Mouse (Mus musculus): ENCODE results near the gene Gpr183.

The Gpr183 gene

DNA sequence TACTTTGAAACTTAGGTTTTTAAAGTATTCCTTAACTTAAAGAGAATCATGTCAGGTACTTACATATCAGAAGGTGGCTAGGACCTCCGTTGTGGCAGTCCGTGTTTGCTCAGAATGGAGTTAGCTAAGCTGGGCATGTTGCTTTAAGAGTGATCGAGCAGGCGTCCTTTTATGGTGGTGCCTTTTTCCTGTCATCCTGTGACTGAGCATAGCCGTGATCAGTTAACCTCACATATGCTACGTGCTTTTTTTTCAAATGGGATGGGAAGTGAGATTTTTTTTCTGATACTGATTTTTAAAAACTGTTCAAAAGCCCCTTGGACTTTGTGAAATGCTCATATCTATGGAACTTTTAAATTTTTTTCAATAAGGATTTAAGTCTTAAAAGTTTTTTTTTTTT lies at the start of gene Gpr183:
Gene Gpr183 (minus strand): TSS at position 206 of the 400 bp plus-strand sequence.
- in situ Hi-C loops (cut with MboI) = no loop called here

DNA sequence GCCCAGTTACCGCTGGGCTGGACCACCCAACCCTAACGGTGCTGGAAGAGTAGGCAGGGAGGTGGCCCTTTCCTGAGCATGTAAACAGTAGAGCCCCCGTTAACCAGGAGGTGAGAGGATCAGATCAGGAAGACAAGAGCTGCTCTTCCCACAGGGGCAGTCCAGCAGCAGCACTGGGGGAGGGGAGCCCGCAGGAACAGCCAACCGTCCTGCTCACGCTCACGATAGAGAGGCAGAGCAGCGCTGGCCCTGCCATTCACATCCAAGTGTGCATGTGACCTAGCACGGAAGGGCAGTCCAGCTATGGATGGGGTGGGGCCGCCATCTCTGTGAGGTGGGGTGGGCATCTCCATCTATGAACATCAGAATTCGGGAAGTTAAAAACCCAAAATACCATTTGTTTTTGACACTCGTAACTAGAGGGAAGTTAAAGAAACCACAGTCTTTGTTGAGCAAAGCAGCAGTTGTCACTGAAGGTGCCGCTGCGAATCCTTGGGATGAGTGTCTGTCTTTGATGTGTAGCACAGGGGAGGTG lies 48.5 kb upstream of the Gpr183 start:
- in situ Hi-C loops (cut with MboI) = no loop called here

DNA sequence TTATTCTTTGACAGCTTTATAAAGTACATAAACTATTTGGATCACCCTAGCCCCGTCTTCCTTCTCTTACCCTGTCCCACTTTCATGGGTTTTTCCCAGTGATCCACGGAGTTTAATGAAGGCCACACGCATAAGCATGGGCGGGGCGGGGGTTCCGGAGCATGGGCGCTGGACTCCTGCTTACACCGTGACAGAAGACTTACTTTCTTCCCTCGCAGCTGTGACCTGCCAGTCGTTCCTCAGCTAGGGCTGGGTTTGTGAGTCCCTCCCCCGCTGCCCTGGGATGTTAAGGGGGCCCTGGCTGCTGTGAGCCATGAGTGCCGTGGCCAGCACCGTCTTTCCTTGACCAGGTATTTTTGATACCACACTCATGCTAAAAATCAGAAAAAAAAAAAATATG lies 47.8 kb upstream of the Gpr183 start:
- in situ Hi-C loops (cut with MboI) = no loop called here

DNA sequence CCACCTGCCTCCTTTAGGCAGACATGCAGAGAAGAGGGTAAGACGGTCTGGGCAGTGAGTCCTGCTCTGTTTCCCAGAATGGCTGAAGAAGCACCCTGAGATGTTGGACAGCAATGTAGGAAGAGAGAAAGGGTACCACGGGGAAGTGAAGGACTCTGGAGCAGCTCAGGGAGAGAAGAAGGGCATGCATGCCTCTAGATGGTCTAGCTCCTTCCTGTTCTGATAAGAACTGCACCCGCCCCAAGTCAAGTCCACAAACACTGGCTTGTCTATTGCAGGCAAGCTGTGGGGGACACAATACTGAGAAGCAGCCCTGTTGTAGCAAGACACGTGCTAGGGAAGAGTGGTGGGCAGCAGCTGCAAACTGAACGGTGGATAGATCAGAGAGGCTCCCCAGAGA lies 47.2 kb upstream of the Gpr183 start:
- in situ Hi-C loops (cut with MboI) = no loop called here

DNA sequence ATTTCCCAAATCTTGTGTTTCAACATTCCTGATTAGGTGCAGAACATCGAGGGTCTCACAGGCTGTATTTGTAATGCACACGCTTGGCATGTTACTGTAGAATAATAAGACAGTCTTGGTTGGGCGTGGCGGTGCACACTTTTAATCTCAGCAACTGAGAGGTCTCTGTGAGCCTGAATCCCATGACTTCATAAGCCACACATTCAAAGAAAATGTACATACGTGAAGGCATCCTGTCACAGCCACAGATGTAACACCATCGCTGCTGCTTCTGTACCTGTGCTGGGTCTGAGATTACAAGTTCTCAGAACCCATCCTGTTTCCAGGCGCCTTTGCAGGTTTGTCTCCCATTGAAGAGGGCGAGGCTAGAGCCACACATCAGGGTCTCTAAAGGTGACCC lies 46.8 kb upstream of the Gpr183 start:
- in situ Hi-C loops (cut with MboI) = no loop called here

DNA sequence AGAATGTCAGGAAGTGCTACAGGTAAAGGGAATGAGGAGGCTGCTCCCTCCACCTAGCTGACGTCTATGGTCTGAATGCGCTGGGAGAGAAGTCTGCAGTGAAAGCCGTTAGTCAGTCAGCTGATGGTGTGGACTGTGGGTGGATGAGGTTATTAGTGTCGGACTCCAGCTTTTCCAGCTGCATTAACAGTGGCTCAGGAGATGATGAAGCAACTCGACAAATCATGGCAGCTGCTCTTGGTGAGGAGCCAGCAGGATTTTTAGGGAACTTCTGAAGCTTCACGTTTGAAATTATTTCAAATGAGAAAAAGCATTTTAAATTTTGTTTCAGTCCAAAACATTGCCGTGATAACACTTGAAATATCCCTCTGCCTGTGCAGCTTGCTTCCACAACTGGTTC lies 45.3 kb upstream of the Gpr183 start:
- in situ Hi-C loops (cut with MboI) = no loop called here

DNA sequence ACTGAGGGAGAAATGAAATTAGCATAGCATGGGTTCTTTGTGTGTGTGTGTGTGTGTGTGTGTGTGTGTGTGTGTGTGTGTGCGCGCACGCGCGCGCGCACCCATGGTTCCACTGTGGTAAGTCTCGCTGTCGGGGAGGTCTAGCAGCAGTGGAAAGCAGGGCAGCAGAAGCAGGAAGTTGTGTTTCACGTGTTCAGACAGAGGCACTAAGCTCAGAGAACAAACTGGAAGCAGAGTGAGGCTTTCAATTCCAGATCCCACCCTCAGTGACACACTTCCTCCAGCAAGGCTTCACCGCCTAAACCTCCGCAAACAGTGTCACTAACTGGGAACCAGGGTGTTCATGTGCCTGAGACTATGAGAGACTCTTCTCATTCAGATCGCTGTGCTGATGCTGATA lies 44.5 kb upstream of the Gpr183 start:
- in situ Hi-C loops (cut with MboI) = no loop called here

DNA sequence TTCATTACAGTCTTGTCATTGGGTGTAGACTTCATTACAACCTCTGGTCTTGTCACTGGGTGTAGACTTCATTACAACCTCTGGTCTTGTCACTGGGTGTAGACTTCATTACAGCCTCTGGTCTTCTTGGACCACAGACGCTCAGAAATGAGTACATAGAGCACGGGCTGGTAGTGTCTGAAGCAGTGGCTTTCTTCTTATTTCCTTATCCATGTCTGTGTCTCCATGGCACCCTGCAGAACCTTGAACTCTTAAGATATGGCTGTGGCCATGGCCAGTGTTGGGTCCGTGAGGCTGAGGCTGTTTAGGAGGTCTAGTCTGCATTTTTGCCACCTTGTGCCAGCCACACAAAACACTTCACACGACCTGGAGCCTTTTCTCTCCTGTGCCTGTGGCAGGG lies 43.3 kb upstream of the Gpr183 start:
- in situ Hi-C loops (cut with MboI) = no loop called here

DNA sequence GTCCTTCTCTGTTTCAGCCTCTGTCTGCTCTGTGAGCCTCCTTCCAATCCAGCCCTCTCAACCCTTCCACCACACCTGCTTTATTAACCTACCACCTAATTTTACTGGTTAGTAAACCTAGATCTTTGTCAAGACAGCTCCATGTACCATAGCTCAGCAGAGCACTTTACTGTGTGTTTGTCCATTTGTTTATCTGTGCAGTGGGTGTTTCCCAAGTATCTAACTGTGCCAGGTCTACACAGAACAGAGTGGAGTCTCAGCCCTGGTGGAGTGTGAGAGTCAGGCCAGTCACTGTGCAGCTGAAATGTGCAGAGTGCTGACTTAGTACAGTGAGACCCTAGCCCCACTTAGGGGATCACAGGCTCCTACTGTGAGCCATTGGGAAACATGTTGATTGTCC lies 38.8 kb upstream of the Gpr183 start:
- in situ Hi-C loops (cut with MboI) = no loop called here

DNA sequence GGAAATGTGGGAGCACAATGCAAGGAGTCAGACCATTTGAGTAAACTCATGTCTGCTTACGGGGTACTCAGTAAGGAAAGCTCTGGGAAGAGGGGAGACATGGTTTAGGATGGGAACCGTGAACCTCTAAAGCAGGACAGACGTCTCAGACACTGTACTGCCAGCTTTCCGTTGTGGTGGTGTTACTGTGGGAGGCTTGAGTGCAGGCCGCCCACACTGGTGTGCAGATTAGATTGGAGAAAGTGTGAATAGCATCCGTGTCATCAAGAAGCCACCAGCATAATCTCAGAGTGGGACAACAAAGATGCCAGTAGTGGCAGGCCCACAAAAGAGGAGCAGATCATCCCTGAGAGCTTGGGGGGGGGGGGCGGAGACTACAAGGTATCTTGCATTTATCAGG lies 37.2 kb upstream of the Gpr183 start:
- in situ Hi-C loops (cut with MboI) = no loop called here

DNA sequence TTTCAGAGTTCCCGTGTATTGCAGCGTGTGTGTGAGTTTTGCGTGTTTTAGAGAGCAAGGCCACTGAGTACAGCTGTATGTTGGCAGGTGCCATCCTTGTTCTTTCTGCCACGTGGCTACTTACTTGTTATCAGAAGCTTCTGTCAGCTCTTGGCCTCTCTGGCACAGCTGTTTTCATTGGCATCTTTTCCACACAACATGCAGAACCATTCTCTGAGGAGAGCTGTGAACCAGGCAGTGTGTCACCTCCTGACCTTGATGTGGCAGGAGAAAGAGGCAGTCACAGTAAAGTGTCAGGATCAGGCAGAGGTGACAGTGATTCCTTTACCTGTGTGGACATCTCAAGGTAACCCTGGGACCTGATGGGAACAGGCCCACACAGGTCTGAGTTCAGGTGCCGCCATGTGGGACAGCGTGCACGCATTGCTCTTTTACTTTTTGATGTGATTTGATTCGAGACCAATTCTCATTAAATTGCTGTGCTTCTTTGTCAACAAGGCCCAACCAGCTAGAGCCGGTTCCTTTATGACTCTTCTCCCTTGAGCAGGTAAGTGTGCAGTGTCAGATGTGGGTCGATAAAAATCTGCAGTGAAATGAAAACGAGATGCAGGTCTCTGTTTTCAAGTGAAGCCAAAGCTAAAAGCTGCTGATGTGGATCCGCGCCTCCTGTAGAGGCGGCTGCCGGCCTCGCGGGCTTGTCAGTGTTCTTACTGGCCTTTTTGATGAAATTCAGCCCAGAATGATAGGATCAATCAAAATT lies 35.5 kb upstream of the Gpr183 start:
- in situ Hi-C loops (cut with MboI) = no loop called here

DNA sequence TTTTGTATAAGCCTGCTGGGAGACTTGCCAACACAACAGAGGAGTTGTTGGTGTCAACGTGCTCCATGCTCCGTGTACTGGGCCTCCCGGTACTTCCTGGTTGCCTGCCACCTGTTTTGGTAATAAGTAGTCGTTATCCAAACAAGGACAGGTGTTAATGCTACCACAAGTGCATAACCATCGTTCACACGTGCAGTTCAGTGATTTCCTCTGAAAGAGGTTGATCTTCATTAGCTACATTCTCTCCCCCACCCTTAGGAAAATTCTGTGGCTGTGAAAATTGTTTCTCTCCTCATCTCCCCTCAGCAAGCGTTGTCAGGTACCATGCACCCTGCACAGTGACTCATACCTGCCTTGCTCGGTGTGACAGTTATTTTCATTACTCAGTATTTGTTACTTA lies 34.5 kb upstream of the Gpr183 start:
- in situ Hi-C loops (cut with MboI) = no loop called here

DNA sequence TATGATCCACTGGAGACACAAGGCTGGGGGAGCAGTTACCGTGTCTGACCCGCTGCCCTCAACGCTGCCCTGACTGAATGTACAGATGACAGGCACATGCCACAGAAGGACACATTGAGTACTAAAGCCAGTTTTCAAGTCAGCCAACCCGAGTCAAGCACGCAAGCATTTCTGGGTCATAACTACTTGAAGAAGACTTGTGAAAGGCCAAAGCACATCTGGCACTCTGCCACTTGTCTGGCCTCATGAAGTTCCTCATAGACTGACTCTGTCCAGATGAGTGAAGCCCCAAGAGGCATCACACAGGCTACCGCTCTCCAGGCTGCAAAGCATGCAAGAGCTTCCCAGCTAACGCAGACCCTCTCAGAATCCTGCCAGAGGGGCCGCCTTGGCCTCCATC lies 31.8 kb upstream of the Gpr183 start:
- in situ Hi-C loops (cut with MboI) = no loop called here

DNA sequence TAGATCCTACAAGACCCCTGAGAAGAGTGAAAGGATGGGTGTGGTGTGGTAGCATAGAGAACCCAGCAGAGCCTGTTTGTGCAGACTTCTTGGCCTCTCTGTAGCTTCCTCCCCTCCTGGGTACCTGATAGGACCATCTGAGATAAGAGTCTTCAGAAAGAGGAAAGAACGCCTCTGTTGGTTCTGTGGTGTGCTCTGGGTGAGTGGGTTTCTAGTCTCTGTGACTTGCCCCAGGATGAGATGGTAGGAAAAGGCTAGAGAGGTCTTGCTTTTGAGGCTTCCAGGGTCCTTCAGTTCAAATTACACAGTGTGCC lies 30.5 kb upstream of the Gpr183 start:
- in situ Hi-C loops (cut with MboI) = no loop called here

DNA sequence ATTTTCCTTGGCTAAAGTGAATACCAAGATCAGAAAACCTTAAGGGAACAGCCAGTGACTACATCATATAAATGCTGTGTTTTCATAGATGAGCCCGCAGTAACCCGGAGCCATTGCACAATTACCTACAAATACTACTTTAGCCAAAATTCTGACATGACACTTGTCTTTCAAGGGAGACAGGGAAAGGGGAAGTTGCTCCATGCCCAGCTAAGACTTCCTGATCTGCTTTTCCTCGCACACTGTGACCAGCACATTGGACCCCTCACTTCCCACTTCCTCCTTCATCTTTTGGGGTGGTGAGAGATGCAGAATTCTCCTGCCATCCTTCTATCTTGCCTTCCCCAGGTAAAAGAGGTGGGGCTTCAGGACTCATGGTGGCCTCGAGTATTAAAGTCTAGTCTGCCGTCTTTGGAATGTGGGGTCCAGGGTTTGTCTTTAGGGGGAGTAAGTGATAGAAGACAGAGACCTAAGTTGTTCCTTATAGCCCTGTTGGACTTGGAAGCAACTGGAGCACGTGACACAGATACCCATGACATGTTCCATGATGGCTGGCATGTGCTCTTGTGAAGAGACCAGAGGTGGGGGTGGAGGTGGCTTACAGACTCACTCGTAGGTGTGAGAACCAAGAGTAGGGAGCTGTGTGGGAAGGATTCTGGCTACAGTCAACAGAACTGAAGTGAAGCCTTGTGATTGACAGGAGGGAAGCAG lies 30.0 kb upstream of the Gpr183 start:
- in situ Hi-C loops (cut with MboI) = no loop called here

DNA sequence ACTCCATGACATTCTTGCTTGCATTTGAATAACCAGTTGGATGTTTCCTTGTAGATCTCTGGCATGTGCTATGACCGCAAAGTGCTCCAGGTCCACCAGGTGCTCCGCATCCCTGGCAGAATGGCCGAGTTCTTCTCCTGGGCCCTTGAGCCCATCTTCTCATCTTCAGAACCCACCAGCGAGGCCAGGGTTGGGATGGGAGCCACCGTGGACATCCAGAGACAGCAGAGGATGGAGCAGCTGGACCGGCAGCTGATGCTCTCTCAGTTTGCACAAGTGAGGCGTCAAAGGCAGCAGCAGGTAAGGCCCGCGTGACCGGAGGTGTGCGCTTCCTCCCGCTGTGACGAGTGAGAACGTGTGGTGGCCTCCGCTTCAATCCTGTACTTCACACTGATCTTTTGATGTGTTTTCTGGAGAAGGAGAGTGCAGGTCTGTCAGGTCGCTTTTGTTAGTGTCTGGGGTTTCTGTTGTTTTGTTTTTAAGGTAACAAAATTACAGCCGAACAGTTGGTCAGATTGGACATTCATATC lies 29.2 kb upstream of the Gpr183 start:
- in situ Hi-C loops (cut with MboI) = no loop called here

DNA sequence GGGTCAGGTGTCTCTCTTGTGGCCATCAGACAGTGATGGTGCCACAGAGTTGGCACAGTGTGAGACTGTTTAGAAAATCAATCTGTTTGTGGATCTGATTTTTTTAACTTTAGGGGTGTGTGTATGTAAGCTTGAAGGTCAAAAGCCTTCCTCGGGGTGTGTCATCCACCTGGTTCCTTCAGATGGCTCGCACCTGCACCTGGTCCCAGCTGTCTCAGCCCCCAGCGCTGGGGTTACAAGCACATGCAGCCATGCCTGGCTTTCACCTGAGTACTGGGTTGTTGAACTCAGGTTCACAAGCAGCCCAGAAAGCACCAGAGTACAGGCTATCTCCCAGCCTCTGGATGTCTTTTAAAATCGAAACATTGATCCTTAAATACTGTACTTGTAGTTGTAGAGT lies 28.6 kb upstream of the Gpr183 start:
- in situ Hi-C loops (cut with MboI) = no loop called here

DNA sequence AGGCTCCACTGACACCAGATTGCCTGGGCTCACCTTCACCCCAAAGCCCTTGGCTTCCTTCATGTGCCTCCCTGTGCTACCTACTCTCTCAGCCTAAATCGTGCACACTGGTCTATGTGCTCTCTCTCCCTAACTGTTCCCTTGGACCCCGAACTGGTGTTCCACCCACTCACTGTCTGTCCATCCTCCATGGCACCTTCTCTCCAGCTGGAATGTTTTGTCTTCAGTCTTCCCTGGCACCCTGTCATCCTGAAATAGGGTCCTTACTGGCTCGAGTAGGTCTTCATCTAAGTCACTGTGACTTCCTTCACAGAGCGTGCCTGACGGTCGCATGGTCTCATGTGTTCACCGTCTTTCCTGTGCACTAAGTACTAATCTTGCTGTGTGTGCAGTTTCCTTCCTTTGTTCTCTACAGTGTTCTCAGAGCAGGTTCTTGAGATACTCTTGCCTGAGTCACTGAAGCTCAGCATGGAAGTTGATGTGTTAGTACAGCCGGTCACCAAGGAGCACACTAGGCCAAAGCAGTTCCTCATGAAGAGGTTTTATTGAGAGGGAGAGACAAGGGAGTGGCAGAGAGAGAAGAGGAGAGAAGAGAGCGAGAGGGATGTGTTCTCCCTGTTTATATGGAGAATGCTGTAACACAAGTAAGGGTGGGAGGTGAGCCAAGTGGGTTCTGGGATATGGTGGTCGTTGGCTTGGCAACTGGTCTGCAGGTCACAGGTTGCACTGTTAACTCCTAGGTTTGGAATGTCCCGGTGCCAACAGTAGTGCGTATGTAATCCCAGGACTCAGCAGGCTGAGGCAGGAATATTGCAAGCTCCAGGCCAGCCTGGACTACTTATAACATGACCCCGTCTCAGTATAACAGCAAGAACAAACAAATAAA lies 27.6 kb upstream of the Gpr183 start:
- in situ Hi-C loops (cut with MboI) = no loop called here

DNA sequence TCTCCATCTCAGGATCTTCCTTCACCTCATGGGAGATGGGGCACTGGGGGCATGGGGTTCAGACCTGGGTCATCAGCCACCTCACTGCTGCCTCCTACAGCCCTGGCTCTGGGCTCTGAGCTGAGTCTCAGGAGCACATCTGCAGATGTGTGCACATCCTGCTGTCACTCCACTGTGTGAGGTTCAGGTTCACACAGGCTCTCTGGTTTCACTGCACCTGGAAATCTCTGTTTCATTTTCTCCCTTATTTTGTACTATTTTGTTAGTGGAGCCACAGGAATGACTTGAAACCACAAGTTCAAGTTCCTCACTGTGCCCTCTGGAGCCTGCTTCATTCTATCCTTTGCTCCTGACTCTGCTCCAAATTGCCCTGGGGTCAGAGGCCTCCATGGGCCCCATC lies 26.9 kb upstream of the Gpr183 start:
- in situ Hi-C loops (cut with MboI) = no loop called here

DNA sequence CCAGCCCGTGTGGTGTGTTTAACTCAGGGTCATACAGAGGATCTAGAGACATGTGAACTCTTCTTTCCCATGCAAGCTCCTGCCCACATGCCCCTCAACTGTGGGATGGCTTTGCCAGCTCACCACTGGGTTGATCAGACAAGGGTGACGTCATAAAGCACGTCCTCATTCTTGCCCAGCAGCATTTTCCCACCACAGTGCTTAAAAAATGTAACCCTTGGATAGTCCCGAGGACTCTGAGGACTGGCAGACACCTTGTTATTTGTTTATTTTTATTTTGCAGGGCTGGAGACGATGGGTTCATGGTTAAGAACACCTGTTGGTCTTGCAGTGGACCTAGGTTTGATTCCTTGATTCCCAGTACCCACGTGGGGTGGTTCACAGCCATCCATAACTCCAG lies 25.9 kb upstream of the Gpr183 start:
- in situ Hi-C loops (cut with MboI) = no loop called here

DNA sequence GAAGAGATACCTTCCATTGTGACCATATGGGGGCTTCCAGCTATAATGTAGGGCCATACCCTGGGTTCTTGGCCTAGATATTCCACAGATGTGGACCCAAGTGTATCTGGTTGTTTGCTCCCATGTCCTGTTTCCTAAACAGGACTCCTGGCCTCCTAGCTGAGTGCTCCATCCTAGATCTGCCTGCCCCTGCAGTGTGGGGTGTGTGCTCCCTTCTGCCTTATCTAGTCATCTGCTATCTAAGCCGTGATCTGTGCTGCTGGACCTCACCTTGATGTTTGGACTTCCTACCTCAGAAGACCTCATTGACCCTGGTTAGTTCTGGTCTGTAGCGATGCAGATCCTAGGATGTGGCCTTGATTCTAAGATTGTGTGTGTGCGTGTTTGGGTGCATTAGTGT lies 24.9 kb upstream of the Gpr183 start:
- in situ Hi-C loops (cut with MboI) = no loop called here

DNA sequence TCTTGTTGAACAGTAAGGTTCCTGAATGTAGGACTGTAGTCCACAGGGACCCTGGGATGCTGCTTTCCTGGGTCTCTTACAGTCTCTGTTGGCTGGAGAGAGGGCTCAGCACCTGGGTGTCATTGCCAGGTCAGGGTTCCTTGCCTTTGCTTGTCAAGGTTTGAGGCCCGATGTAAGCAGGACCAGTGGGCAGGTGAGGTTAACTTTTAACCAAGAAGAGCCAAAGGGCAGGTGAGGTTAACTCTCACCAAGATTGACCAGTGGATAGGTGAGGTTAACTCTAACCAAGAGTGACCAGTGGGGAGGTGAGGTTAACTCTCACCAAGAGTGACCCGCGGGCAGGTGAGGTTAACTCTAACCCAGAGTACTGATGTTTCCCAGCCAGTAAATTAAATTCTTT lies 24.3 kb upstream of the Gpr183 start:
- in situ Hi-C loops (cut with MboI) = no loop called here
